Mouse (Mus musculus) brain, embryonic 18.5 days (tissue): Measurements from ENCODE around the gene Gpbar1.
A peak's percentile ranks its signal among the peaks of the same experiment; 100 is the strongest.

Source experiments
- DNase-seq: peaks from one replicate; pipeline ENCODE4 v3.0.0-alpha.2; 2012; ENCODE audit warnings: low read depth, low spot score

The Gpbar1 gene

DNA sequence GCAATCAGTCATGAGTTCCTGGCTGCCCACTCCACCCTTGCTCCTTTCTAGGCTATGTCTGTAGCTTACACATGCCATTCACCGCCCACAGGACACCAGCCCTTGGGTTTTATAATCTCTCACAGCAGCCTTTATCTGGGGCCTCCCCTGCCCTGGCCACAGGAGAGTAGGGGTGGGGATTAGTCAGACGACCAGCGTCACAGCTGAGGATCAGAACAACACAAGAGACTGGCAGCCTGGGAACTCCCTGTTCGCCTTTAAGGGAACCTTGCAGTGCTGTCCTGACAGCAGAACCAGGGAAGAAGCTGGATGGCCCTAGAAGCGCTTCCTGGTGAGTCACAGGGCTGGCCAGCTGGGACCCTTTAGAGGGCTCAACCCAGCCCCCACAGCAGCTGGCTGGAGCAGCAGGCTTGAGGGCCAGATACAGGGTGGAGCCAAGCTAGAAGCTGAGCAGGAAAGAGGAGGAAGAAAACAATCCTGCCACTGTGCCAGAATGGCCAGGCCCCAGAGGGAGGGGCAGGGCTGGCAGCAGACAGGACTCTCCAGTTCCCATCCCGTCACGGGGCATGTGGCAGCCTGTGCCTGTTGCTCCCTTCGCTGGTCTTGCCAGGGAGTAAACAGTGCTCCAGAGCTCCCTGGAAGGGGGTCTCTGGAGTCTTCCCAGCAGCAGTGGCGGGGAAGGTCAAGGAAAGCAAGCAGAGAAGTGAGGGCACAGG lies 17.3 kb downstream of the Gpbar1 start:
- peak; percentile 69 for DNase-seq

DNA sequence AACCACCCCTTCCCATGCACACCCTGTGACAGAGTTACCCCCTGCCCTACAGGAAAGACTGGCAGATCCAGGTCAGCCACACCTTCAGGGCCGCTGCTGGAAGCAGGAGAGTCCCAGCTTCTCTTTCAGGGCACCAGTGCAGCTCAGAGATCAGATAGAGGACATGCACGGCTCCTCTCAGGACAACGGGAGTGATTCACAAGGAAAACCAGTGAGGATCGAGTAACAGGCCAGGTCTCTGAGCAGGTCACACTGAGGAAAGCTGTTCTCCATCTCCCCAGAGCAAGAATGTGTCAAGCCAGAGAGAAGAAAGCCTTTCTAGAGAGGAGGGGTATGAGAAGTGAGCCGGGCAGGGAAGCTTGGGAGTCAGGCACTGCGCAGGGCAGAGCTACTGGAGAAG lies 18.1 kb downstream of the Gpbar1 start:
- no peak for DNase-seq

DNA sequence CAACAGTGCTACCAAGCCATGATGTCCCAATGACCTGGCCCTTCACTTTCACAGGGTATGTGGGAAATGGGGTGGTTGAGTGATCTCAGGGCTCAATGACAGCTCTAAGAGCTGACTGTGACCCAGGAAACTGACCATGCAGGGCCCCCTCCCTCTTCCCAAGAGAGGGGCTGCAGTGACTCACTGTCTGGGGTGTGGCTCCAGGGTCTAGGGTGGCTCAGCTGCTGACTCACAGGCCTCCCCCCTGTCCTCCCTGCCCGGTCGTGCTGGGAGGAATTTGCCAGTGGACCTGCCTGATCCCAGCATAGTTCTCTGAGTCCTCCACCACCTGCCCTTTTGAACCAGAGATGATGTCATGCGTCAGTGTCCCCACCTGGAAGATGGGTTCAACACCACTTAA lies 18.9 kb downstream of the Gpbar1 start:
- DNase-seq = no peak

DNA sequence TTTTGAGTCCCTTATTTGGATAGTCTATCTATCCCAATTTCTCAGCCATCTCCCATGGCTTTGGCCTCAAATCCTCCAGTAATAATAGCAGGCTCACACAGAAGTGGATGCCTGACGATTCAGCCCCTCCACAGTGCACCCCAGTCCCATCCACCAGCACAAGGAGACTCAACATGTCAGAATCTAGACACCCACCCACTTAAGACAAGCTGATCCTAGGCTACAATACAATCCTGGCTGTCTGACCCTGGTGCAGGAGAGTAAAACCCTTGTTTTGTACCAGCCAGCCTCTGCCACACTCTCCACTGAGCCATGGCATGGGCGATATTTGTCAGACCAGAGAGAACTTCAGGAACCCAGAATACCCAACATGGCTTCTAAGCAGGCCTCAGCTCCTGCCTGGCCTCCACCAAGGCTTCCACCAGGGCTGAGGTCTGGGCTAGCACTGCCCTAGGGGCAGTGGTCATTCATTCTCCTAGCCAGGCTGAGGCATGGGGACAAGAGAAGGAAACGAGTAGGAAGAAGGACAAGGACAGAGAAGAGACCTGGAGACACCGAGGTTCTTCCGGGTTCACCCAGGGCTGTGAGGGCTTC lies 19.9 kb downstream of the Gpbar1 start:
- DNase-seq = no peak

DNA sequence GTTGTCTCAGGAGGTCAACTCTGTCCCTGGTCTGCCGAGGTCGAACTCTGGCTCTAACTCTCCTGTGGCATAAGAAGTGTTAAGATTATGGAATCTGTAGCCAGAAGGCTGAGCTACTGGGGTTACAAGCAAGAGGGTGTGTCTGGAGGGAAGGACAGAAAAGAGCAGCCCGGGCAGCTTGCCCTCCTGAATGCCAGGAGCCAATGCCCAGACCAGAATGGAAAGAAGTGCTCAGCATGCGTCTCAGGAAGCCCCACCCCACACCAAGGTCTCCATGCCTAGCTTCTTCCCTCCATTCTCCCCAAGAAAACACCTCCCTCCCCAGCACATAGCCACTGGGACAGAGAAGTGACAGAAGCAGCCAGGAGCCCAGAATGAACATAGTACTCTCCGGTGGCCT lies 20.6 kb downstream of the Gpbar1 start:
- no peak for DNase-seq

DNA sequence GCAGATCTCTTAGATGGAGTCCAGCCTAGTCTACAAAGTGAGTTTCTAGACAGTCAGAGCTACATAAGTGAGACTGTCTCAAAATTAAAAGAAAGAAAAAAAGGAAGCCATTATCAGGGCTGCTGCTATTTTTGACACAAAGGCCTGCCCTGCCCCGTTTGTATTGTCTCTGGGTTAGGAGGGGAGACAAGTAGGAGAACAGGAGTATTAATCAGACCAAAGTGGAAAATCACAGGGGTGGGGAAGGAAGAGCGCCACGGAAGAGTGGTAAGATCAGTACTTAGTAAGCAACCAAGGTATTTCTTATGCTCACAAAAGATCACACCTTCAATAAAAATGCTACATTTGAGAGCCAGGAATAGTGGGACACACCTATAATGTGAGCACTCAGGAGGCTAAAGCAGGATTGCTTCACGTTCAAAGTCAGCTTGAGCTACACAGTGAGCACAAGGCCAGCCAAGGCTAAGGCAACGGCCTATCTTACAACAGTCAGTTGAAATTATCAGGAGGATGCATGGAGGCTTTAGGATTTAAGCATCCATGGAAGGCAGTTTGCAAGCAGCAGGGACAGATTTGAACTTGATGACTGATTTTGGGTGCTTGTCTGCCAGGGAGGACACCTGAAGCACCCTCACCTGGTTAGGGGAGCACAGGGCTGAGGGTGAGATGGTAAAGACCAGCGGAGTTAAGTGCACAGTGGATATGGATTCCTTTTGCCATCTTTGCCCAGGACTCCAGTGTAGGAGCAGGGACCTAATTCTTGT lies 22.2 kb downstream of the Gpbar1 start:
- no peak for DNase-seq

DNA sequence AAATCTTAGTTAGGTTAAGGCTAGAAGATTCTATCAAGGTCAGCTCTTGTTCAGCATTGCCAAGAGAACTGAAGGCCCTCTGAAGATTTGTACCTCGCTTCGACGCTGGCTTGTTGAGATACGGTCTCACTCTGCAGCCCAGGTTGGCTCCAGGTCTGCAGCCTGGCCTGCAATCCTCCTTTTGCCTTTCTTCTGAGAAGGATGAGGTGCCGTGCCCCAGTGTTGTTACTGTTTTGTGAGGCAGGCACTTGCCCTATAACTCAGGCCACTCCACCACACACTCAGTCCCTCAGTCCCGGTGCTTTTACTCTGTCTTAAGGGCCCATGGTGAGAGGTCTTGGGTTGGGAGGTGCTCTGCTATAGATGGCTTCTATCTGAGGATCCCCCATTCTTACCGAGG lies 23.9 kb downstream of the Gpbar1 start:
- DNase-seq = no peak

DNA sequence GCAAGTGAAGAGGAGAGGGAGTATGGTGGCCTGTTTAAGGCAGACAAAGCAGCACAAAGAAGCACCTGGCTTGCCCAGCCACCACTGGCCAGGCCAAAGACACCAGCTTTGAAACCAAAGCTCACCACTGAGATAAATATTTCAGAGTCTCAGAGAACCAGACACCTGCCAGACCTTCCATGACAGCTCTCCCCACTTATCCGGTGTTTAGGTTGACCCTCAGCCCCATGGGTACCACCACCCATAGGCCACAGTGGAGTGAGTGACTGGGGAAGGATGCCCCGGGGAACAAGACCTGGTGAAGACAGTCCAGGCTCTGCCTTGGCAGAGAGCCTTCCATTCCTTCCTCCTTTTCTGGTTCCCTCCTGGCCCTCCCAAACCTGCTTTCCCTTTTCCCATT lies 24.5 kb downstream of the Gpbar1 start:
- no peak for DNase-seq

DNA sequence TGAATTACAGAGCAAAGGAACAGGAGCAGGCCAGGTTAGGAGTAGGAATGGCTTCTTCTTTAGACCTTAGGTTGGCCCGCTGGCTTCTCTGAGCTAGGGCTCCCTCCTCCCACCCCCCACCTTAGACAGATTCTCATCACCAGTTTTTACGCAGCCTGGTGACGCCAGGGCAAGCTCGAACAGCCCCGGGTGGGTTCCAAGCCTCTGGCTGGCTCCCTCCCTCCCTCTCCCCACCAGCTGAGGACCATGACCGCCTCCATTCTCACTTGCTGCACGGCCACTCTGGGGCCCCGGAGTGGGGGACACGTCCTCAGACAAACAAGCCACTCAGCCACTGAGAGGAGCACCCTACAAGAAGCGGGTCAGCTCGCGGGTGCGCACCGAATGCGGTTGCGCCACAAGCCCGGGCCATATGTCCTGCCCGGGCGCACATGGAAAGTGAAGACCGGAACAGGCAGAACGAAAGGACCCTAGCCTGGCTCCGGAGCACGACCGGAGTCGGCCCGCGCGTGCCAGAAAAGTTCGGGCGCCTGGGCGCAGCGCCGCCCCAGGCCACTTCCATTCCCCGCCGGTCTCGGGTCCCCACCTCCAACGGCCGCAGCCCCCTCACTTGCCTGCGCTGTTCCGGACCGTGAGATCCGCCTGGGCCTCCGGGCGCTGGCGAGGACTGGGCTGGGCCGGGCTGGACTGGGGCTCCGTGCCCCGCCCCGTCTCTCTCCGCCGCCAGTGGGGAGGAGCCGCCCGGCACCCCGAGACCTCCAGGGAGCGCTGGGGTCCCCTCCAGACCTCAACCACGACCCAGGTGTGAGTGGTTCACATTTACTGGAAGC lies 25.4 kb downstream of the Gpbar1 start:
- no peak for DNase-seq

DNA sequence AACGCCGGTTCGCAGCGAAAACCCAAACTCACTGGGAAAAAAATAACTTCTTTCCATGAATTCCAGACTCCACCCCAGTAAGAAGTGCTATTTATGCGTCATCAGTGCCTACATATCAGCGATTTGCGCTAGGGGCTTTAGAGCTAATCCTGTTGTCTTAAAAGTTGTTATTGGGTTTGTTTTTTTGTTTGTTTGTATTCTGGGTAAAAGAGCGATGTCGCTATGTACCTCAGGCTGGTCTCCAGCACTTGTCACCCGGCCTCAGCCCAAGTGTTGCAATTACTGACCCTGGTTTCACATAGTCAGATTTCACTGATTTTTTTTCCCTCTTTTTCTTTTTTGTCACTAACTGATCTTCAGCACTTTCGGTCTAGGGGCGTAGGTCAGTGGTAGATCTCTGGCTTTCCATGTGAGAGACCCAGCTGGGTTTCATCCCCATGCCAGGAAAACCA lies 26.0 kb downstream of the Gpbar1 start:
- no peak for DNase-seq

DNA sequence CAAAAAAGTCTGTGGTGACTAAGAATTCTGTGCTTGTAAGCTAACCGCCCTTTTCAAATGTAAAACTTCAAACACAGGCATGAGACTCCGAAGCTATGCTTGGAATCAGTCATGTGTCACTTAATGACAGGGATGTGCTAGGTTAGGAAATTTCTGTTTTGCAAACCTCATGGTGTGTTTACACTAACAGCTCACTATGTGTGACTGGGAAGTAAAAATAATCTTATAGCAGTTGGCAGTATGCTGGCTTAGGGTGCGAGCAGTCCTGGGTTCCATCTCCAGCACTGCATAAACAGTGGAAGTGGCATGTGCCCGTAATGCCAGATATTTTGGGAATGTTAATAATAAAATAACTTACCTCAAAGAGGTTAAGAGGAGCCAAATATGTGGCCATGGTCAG lies 26.6 kb downstream of the Gpbar1 start:
- no peak for DNase-seq

DNA sequence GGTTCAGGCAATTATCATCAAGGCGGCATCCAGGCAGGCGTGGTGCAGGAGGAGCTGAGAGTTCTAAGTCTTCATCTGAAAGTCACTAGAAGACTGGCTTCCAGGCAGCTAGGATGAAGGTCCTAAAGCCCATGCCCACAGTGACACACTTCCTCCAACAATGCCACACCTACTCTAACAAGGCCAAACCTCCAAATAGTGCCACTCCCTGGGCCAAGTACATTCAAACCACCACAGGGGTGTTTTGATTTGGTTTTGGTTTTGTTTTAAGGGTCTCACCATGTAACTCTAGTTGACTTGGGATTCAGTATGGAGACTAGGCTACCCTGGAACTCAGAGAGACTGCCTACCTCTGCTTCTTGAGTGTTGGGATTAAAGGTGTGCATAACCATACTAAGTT lies 27.2 kb downstream of the Gpbar1 start, which contains the start of gene Tmbim1:
Gene Tmbim1, minus strand, starts transcription at position 101 of the 400 bp plus-strand sequence.
- no peak for DNase-seq

DNA sequence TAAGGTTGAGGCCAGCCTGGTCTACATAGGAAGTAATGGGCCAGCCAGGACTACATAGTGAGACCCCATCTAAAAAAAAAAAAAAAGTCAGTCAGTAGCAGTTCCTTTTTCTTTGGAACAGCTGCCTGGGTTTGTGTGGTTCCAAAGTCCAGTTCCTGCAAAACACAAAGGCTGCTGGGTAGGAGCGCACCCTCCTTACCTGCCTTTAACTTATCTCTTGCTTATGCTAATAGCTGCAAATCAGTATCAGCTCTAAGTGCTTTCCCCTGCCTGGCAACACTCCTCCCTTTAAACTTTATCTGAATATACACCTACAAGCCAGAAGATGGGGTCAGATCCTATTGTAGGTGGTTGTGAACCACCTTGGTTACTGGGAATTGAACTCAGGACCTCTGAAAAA lies 28.8 kb downstream of the Gpbar1 start:
- no peak for DNase-seq

DNA sequence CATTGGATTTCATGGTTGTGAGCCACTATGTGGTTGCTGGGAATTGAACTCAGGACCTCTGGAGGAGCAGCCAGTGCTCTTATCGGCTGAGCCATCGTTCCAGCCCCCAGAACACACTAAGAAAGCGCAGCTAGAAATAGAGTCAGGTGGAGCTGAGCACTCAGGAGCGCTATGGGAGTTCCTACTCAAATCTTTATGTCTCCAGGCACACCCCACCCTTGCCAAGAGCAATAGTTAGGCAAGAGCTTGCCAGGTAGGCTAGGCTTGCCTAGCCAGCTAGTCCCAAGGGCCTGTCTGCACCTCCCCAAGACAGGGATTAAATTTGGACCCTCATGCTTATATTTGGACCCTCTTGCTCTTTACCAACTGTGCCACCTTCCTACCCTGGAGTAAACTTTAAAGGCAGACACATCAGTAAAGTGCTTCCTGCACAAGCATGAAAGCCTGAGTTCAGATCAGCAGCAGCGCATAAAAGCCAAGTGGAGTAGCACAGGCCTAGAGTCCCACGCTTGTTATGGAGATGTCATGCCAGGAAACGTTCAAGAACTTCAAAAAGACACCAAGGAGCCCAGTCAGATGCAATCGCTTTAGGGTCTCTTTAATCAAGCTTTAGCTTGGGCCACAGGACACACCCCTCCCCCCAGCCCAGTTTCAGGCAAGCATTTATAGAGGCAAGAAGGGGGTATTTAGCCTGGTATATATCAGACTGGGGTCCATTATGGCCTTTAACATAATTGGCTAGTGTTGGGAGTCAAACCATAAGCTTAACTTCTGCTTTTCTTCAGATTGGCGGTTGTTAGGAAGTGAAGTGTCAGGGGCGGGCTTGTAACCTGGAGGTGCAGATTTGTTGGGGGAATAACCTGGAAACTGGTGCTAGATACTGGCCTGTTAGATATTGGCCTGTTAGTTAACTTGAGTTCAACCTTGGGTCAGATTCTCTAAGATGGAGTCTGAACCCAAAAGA lies 29.9 kb downstream of the Gpbar1 start:
- no peak for DNase-seq

DNA sequence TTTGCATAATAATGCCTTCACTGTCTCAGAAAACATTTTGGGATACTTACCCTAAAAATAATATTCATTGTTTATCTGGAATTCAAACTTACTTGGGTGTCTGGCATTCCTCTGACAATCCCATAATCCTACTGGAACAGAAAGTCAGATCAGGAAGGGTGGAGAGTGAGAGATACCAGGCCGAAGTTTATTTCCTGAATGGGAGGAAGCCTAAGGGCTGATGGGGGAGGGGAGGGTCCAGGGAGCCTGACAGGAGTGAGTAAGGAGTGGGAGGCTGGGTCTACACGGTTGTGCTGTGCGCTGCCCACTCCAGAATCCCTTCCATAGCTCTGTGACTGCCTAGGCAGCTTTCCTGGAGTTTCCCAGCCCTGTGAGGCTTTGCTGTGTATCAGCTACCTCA lies 31.4 kb downstream of the Gpbar1 start:
- DNase-seq = no peak

DNA sequence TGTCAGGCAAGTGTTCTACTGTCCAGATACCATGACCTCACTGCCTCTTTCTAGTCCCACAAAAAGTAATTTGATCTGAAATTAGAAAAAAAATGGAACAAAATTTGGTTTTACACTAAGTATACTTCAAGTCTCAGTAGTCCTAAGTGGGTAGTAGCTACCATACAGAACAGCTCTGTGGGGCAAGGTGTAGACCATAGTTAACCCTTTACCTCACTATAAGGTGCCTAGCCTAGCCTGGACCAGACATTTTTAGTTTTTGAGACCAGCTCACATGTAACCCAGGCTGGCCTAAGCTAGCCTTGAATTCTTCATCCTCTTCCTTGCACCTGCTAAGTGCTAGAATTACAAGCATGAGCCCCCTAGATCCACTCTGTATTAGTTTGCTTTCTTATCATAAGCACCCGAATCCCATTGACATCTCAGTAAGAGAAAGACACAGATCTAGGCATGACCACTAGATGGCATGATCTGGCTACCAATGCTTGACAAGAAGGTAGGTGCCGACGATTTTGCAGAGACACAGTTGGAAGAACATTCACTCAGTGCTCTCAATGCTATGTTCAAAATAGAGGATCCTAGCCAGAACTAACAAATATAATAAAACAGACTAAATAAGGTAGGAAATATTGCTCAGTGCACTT lies 34.8 kb downstream of the Gpbar1 start:
- DNase-seq = peak; percentile 74

DNA sequence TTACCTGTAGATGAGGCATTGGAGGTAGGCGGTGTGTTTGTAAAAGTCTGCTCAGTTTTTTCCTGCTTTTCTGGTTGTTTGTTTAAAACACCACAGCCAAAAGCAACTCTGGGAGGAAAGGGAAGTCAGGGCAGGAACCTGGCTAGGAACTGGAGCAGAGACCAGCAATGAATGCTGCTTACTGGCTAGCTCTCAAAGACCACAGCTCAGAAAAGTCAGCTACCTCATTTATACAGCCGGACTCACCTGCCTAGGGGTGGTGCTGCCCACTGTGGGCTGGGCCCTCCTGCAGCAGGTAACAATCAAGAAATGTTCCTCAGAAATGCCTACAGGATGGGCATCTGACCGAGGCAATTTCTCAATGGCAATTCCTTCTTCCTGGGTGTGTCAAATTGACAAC lies 36.4 kb downstream of the Gpbar1 start:
- no peak for DNase-seq

DNA sequence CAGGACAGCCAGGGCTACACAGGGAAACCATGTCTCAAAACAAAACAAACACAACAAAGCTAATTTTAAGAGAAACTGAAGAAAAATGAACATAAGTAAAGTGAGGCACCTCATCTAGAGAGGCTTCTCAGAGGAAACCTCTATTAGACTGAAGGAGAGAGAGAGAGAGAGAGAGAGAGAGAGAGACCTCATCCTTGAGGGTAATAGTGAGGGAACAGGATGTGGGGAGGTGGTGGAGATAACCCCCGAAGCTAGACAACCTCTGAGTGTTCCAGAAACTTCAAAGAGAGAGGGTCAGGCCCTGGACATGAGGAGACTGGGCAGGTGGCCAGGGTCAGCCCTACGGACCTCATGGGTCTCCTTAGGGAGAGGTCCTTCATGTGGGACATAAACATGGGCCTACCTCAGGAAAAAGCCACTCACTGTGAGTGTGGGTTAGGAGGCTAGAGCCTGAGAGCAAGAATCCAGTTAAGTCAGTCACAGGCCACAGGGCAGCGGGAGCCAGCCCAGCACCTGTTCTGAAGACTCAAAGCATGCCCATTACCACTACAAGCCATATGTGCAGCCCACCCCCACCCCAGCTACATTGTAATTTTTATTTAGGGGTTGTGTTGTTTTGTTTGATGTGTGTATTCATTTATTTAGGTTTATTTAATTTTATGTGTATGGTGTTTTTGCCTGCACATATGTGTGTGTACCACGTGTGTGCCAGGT lies 37.9 kb downstream of the Gpbar1 start:
- no peak for DNase-seq

DNA sequence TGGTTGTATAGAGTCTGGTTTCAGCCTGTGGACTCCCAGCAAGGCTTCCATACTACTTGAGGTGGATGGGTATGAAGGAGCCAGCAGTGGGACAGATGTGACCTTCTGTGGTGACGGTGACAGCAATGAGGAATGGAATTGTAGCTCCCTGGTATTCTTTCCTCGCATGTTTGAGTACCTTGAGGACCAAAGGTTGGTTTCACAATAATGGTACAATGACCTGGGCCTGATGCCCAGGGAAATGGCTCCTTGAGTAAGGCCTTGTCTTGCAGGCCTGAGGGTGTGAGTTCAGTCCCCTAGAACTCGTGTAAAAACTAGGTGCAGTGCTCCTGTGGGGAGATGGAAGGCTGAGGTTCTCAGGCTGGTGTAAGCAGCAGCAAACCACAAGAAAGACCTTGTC lies 40.4 kb downstream of the Gpbar1 start:
- DNase-seq = no peak

DNA sequence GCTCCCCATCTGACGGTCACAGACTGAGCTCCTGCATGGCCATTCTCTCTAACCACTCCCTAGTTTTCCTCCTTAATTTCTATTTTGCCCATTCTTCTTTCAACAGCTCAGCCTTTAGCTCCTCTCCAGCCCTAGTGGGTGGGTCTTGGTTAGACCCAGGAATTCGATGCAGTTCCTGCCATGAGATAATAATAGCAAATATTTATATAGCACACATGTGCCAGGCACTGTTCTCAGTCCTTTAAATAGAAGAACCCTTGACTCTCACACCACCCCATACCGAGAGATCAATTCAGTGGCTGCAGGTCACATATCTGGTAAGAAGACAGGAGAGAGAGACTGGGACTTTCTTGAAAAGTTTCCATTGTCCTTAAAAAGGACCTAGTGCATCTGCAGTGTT lies 43.0 kb downstream of the Gpbar1 start:
- no peak for DNase-seq
